Mouse (Mus musculus): ENCODE measurements around the gene Bckdk. TPM values are rescaled to one million over a fixed set of nuclear protein-coding genes. Genes with fewer than 3 reads are reported as not detected.

Gene Bckdk
- polyA plus RNA-seq (2015; fragmentation: Nextera tagmentation; extraction: Ambion mirVana): 51.5 and 59.2 TPM in 2 replicates

DNA sequence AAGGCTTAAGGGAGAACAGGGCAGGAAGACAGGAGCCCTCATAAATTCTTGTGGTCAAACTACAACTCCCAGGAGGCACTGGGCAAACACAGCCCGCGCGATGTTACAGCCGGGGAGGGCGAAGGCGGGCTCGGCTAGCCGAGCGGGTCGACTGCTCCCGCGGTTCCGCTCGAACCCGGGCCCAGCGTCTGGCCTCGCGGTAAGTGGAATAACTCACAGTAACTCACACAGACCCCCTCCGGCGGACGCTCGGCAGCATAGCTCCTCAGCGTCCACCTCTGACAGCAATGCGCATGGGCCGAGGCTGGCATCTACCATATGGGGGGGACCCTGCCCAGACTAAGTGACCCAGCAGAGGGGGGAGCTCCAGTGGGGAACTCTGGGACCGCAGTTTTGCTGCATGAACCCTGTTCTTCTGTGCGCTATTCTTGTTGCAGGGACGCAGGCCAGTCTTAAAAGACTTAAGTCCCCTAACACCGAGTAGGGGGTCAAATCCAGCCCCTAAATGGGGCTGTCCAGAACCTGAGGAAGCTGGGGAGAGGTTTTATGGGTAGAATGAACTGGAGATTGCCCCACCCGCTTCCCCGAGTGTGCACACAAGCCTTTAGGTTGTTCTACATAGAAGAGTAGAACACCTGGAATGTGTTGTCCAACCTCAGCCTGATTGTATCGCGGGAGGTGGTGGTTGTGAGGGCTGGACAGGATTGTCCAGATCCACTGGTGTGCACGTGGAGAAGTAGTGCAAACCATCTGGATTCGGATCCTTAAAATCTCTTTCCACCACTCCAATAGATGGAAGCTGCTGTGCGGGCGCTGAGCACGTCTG, at the start of gene Bckdk:
Gene Bckdk (plus strand): TSS at position 112 of the 826 bp plus-strand sequence.
- peak; percentile 80 for ATAC-seq (ENCODE audit: insufficient read depth)
- peaks cover 49% of the 10 kb centered on the region for H3K4me1 ChIP-seq (replicated peaks)
- peak within 1 kb of the TSS; percentile 87 for H3K27ac ChIP-seq (replicated peaks)
- 5% methylated on average over 38 of the region's 38 CpGs for WGBS (ENCODE audit: insufficient replicate concordance)
- peak within 1 kb of the TSS; percentile 93 for H3K9ac ChIP-seq
- H3K36me3 ChIP-seq (replicated peaks): peaks cover 45% of the 10 kb centered on the region
- H3K27me3 ChIP-seq: no peaks in the 10 kb centered on the region
- peak within 1 kb of the TSS; percentile 82 for H3K4me3 ChIP-seq (replicated peaks)
- H3K9me3 ChIP-seq (replicated peaks): no peaks in the 10 kb centered on the region
- H3K4me2 ChIP-seq: peak within 1 kb of the TSS; percentile 88

DNA sequence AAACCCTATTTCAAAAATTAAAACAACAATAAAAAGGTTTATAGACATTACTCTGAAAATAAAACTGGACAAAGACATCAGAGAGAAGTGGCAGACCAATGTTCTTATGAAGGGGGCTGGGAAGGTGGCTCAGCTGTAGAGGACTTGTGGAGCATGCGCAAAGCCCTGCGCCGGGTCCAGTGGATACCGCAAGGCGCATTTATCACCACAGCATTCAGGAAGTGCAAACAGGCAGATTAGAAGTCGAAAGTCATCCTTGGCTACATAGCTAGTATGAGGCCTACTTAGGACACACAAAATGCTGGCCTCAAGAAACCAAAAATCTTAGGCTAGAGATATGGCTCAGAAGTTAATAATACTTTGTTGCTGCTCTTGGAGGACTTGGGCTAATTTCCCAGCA, 45.6 kb upstream of the Bckdk start:
- ATAC-seq (ENCODE audit: insufficient read depth): 0 out of 2 replicates have a peak, but pooled peaks have one; percentile 37
- WGBS (ENCODE audit: insufficient replicate concordance): 24% methylated on average over 6 of the region's 6 CpGs
- no peak overlapping the region for H3K4me3 ChIP-seq (replicated peaks)

DNA sequence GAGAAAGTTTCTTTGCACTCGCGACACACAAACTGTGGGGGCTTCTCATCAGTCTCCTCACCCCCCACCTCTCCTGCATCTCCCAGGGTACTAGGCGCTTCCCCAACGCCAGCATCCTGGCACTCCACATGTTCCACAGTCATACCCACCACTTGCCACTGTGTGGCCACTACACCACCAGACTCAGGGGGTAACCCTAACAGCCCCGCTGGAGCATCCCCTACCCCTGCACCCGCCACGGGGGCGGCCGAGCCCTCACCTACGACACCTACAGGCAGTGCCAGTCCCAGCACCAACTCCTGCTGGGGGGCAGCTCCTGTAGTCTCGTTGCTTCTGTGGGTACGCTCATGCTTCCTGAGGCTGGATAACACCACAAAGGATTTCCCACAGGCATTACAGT, 37.4 kb upstream of the Bckdk start:
- Histone ChIP-seq H3K9me3 (replicated peaks) (no peaks in the 10 kb centered on the region), H3K27ac (replicated peaks) (no peak overlapping the region), H3K4me1 (replicated peaks) (peaks cover 14% of the 10 kb centered on the region), H3K36me3 (replicated peaks) (peaks cover 49% of the 10 kb centered on the region), H3K9ac (no peak overlapping the region), H3K4me3 (replicated peaks) (no peak overlapping the region), H3K4me2 (no peak overlapping the region), H3K27me3 (no peaks in the 10 kb centered on the region)
- WGBS (ENCODE audit: insufficient replicate concordance): 86% methylated on average over 12 of the region's 12 CpGs
- no peak for ATAC-seq (ENCODE audit: insufficient read depth)

More for the DNA sequence above, 45.6 kb upstream of the Bckdk start:
- no peaks in the 10 kb centered on the region; the same call in 1 of the 2 replicates for H3K4me1 ChIP-seq (replicated peaks)
- no peaks in the 10 kb centered on the region for H3K36me3 ChIP-seq (replicated peaks)
- no peak overlapping the region for H3K4me2 ChIP-seq
- H3K9ac ChIP-seq: no peak overlapping the region
- no peak overlapping the region for H3K27ac ChIP-seq (replicated peaks)
- no peaks in the 10 kb centered on the region for H3K27me3 ChIP-seq
- no peaks in the 10 kb centered on the region for H3K9me3 ChIP-seq (replicated peaks)

DNA sequence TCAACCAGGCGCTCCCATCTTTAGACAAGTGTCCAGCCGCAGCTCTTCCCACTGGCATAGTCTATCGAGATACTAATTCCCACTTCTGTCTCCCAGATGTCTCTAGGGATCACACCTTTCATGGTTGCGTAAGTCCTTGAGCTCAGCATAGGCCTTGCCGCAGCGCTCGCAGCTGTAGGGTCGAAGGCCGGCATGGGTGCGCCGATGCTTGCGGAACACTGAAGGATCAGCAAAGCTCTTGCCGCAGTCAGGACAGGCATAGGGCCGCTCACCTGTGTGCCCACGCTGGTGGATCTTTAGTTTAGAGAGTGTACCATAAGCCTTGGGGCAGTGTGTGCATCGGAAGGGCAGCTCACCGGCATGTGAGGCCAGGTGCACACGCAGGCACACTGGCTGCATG, 36.2 kb upstream of the Bckdk start:
- Histone ChIP-seq H3K4me3 (replicated peaks) (no peak overlapping the region), H3K27ac (replicated peaks) (no peak overlapping the region), H3K4me2 (no peak overlapping the region), H3K9ac (no peak overlapping the region), H3K27me3 (no peaks in the 10 kb centered on the region), H3K9me3 (replicated peaks) (no peaks in the 10 kb centered on the region), H3K36me3 (replicated peaks) (peaks cover 54% of the 10 kb centered on the region), H3K4me1 (replicated peaks) (peaks cover 23% of the 10 kb centered on the region)
- 91% methylated on average over 18 of the region's 18 CpGs for WGBS (ENCODE audit: insufficient replicate concordance)
- ATAC-seq (ENCODE audit: insufficient read depth): no peak

GRCm38 (mm10) chr7:127869149-127869810, 34.6 kb upstream of the Bckdk start:
- no peaks in the 10 kb centered on the region for H3K27me3 ChIP-seq
- H3K27ac ChIP-seq (replicated peaks): no peak overlapping the region
- H3K9me3 ChIP-seq (replicated peaks): no peaks in the 10 kb centered on the region
- 69% methylated on average over 3 of the region's 3 CpGs for WGBS (ENCODE audit: insufficient replicate concordance)
- no peak overlapping the region for H3K4me3 ChIP-seq (replicated peaks)
- H3K36me3 ChIP-seq (replicated peaks): peaks cover 57% of the 10 kb centered on the region
- peaks cover 30% of the 10 kb centered on the region for H3K4me1 ChIP-seq (replicated peaks)
- no peak overlapping the region for H3K4me2 ChIP-seq
- ATAC-seq (ENCODE audit: insufficient read depth): no peak
- H3K9ac ChIP-seq: no peak overlapping the region

DNA sequence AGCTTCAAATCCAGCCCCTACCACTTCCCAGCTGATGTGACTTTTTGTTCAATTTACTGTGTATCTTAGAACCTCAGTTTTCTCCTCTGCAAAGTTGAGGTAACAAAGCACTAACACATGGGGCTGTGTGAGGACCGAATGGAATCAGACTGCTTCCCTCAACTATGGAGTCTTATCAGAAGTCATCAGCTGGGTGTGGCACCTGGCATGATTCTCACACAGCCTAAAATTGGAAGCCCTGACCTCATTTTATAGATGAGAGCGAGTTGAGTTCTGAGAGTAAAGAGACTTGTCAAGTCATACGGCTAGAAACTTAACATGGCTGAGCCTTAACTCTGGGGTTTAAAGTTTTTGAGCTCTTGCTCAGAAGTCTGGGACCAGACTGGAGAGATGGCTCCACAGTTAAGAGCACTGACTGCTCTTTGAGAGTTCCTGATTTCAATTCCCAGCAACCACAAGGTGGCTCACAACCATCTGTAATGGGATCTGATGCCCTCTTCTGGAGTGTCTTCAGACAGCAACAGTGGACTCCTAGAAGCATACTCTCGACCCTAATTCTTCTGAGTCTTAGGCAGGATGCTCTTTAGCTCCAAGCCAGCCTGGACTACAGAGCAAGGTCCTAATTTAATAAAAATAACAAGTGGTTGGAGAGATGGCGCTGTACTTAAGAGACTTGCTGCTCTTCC, 33.6 kb upstream of the Bckdk start:
- H3K4me3 ChIP-seq (replicated peaks): no peak overlapping the region
- peaks cover 40% of the 10 kb centered on the region for H3K4me1 ChIP-seq (replicated peaks)
- no peak for ATAC-seq (ENCODE audit: insufficient read depth)
- 51% methylated on average over 5 of the region's 5 CpGs for WGBS (ENCODE audit: insufficient replicate concordance)
- H3K27ac ChIP-seq (replicated peaks): no peak overlapping the region
- H3K9ac ChIP-seq: no peak overlapping the region
- H3K27me3 ChIP-seq: no peaks in the 10 kb centered on the region
- H3K4me2 ChIP-seq: no peak overlapping the region
- no peaks in the 10 kb centered on the region for H3K9me3 ChIP-seq (replicated peaks)
- peaks cover 48% of the 10 kb centered on the region for H3K36me3 ChIP-seq (replicated peaks)

GRCm38 (mm10) chr7:127874812-127875626, 28.9 kb upstream of the Bckdk start:
- ATAC-seq (ENCODE audit: insufficient read depth): no peak; the same call in 1 of the 2 replicates
- WGBS (ENCODE audit: insufficient replicate concordance): 5% methylated on average over 20 of the region's 20 CpGs
- Histone ChIP-seq H3K4me3 (replicated peaks) (peak overlapping the region; percentile 82), H3K27me3 (no peaks in the 10 kb centered on the region), H3K4me2 (peak overlapping the region; percentile 80), H3K4me1 (replicated peaks) (peaks cover 44% of the 10 kb centered on the region), H3K36me3 (replicated peaks) (peaks cover 40% of the 10 kb centered on the region), H3K9ac (peak overlapping the region; percentile 88), H3K27ac (replicated peaks) (peak overlapping the region; percentile 92), H3K9me3 (replicated peaks) (peaks cover 15% of the 10 kb centered on the region)

GRCm38 (mm10) chr7:127875627-127876001, 28.3 kb upstream of the Bckdk start:
- Histone ChIP-seq H3K4me1 (replicated peaks) (peaks cover 38% of the 10 kb centered on the region), H3K9ac (peak overlapping the region; percentile 88), H3K27ac (replicated peaks) (peak overlapping the region; percentile 92), H3K4me2 (peak overlapping the region; percentile 80), H3K4me3 (replicated peaks) (peak overlapping the region; percentile 82), H3K9me3 (replicated peaks) (peaks cover 21% of the 10 kb centered on the region), H3K27me3 (no peaks in the 10 kb centered on the region), H3K36me3 (replicated peaks) (peaks cover 42% of the 10 kb centered on the region)
- 0% methylated on average over 43 of the region's 43 CpGs for WGBS (ENCODE audit: insufficient replicate concordance)
- ATAC-seq (ENCODE audit: insufficient read depth): peak; percentile 71

DNA sequence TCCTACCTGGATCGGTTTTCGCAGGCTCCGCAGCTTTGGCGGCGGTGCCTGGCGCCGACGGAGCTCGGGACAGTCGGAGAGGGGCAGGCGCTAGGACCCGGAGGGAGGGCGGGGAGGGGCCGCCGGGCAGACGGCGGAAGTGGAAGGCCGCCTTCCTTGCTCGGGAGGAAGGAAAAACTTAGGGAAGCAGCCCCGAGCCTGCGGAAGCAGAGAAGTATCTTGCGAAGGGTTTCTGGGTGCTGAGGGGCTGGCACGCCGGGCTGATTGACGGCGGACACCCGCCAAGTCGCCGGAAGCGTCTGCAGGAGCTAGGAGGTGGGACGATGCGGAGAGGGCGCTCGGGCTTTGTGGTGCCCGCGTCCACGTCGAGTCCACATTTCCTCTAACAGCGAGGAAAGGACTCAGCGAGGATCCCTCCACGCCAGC, 27.8 kb upstream of the Bckdk start, which contains the start of gene Zfp646:
Gene Zfp646 (plus strand): TSS at position 181 of the 426 bp plus-strand sequence.
- peaks cover 38% of the 10 kb centered on the region for H3K4me1 ChIP-seq (replicated peaks)
- peak; percentile 86 for ATAC-seq (ENCODE audit: insufficient read depth)
- H3K4me2 ChIP-seq: peak within 1 kb of the TSS; percentile 80
- peak within 1 kb of the TSS; percentile 82 for H3K4me3 ChIP-seq (replicated peaks)
- H3K27ac ChIP-seq (replicated peaks): peak within 1 kb of the TSS; percentile 92
- H3K27me3 ChIP-seq: no peaks in the 10 kb centered on the region
- 0% methylated on average over 41 of the region's 41 CpGs for WGBS (ENCODE audit: insufficient replicate concordance)
- peaks cover 44% of the 10 kb centered on the region for H3K36me3 ChIP-seq (replicated peaks)
- H3K9ac ChIP-seq: peak within 1 kb of the TSS; percentile 88
- peaks cover 24% of the 10 kb centered on the region for H3K9me3 ChIP-seq (replicated peaks)
